Mouse (Mus musculus): ENCODE data around the gene Pdzk1ip1. TPM values are rescaled to one million over a fixed set of nuclear protein-coding genes. Genes with fewer than 3 reads are reported as not detected.
A peak's percentile ranks its signal among the peaks of the same experiment; 100 is the strongest.

Pdzk1ip1 gene
- polyA plus RNA-seq, 1 experiment from 2014 or later = 3.7 TPM

DNA sequence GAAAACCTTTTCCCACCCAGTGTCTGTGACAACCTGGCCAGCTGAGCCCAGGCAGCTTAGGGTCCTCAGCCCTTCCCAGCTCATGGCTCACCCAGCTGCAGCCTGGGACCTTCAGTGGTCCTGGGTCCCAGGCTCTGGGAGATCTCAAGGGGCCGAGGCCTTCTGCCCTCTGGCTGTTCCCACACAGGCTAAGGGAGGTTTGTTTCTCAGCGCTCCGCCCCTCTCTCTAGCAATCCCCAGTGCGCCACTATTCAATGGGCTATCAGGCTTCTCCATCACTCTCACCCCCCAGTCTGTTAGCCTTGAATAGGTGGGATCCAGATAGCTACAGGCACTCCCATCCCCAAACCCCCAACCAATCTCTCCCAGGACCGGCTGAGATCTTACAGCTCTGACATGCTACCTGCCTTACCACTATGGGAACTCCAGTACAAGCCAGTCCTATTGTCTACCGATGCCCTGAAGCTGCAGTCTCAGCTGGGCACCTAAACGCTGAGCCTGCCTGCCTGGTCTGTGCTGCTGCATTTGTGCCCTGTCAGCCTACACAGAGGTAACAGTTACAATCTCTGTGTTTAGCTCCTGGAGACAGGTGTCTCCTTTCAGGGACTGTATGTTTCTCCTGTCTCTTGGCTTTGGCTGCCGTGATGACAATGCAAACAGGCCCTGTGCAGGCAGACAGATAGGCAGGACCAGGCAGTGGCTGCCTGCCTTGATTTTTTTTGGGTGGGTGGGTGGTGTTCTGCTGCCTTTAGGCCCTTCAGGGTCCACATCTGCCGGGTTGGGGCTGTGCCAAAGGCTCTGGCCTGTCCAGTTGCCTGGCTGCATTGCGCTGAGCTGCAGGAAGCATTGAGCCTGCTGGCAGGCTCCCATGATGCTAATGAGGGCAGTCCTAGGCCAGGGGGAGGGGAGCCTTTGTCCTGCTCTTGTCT lies 9.4 kb upstream of the Pdzk1ip1 start:
- peak; percentile 84 for ATAC-seq (ENCODE audit: low FRiP score, low read depth)
- Histone ChIP-seq H3K4me2 (no peak overlapping the region), H3K36me3 (no peaks in the 10 kb centered on the region), H3K4me1 (replicated peaks) (peaks cover 17% of the 10 kb centered on the region), H3K4me3 (no peak overlapping the region), H3K9me3 (no peaks in the 10 kb centered on the region), H3K27me3 (0 out of 2 replicates have a peak, but pooled peaks cover 4% of the 10 kb centered on the region), H3K27ac (replicated peaks) (no peak overlapping the region), H3K9ac (no peak overlapping the region)
- WGBS = 10% methylated on average over 10 of the region's 10 CpGs

DNA sequence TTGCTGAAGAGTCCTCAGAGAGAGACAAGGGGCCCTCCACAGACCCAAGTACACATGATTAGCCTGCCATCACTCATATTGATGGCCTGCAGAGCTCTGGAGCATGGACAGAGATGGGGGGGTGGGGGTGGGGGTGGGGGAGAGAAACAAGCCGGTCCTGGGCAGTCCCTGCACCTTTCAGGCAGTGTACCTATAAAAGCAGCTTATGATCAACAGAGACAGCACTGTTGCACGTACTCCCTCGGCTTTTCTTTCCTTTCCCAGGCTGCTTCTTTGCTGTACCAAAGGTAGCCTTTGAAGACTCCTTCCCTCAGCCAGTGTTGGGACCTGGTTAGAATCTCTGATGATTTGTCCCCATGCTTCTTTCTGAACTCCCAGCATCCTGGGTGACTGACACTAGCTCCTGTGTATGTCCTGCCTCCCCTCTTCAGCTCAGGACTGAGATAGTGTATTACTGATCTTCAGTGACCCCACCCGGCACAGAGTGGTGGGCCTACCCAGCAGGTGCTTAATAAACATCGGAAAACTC lies 8.6 kb upstream of the Pdzk1ip1 start:
- peaks cover 17% of the 10 kb centered on the region for H3K4me1 ChIP-seq (replicated peaks)
- no peak overlapping the region for H3K27ac ChIP-seq (replicated peaks)
- H3K9ac ChIP-seq = no peak overlapping the region
- 9% methylated on average over 5 of the region's 5 CpGs for WGBS
- ATAC-seq (ENCODE audit: low FRiP score, low read depth) = 0 out of 2 replicates have a peak, but pooled peaks have one; percentile 11
- H3K4me3 ChIP-seq = no peak overlapping the region
- H3K36me3 ChIP-seq = no peaks in the 10 kb centered on the region
- 0 out of 2 replicates have a peak, but pooled peaks cover 6% of the 10 kb centered on the region for H3K27me3 ChIP-seq
- H3K9me3 ChIP-seq = no peaks in the 10 kb centered on the region
- H3K4me2 ChIP-seq = no peak overlapping the region

DNA sequence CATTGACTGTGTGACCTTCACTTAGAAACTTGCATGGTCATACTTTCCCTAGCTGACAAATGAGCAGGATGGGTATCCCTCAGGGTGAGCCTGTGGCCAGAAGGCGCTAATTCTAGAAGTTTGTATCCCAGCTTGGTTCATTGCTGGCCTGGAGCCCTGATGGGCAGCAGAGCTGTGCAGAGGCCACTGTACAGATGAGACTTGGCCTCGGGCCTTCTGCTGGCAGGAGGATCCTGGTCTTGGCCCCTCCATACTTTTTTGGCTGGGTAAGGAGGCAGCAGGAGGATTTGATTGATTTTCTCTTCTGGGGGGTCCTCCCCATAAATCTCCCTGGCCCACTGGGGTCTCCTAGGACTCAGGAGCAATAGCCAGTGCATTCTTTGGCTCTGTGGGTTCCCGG lies 5.5 kb upstream of the Pdzk1ip1 start:
- 68% methylated on average over 3 of the region's 3 CpGs for WGBS
- no peaks in the 10 kb centered on the region for H3K36me3 ChIP-seq
- no peak for ATAC-seq (ENCODE audit: low FRiP score, low read depth)
- no peak overlapping the region for H3K4me3 ChIP-seq
- H3K27me3 ChIP-seq = peaks cover 6% of the 10 kb centered on the region; the same call in 1 of the 2 replicates
- no peak overlapping the region for H3K27ac ChIP-seq (replicated peaks)
- H3K9ac ChIP-seq = no peak overlapping the region
- peaks cover 17% of the 10 kb centered on the region for H3K4me1 ChIP-seq (replicated peaks)
- no peaks in the 10 kb centered on the region for H3K9me3 ChIP-seq
- H3K4me2 ChIP-seq = no peak overlapping the region

DNA sequence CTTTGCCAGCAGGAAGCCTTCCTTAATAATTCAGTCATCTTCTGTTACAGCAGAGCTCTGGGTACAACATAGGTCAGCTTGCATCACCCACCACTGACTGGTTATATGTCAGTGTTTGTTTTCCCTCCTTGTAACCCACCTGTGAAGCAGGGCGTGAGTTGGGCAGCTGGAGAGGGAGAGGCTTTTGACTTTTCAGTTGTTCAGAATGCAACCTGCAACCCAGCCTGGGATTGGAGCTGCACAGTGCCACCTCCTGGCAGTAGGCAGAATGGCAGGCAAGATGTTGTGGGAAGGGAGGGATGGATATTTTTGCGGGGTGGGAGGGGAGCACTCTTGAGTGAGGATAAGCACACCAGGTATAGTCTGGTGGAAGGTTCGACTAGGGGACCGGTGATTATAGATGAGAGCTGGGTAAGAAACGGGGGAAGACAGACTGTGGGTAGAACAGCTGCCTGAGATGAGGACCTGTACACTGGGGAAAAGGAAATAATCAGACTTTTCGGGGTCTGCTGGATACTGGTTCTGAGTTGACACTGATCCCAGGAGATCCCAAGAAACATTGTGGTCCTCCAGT lies 2.9 kb upstream of the Pdzk1ip1 start:
- Histone ChIP-seq H3K4me2 (no peak overlapping the region), H3K27me3 (peaks cover 13% of the 10 kb centered on the region; the same call in 1 of the 2 replicates), H3K27ac (replicated peaks) (no peak overlapping the region), H3K9ac (no peak overlapping the region), H3K4me1 (replicated peaks) (no peaks in the 10 kb centered on the region), H3K36me3 (no peaks in the 10 kb centered on the region), H3K4me3 (no peak overlapping the region), H3K9me3 (no peaks in the 10 kb centered on the region)
- ATAC-seq (ENCODE audit: low FRiP score, low read depth) = no peak
- 19% methylated on average over 6 of the region's 6 CpGs for WGBS

- Histone ChIP-seq H3K27ac (replicated peaks) (no peak overlapping the region), H3K9ac (no peak overlapping the region), H3K4me3 (no peak overlapping the region), H3K4me1 (replicated peaks) (no peaks in the 10 kb centered on the region), H3K27me3 (peaks cover 11% of the 10 kb centered on the region; the same call in 1 of the 2 replicates), H3K4me2 (no peak overlapping the region), H3K9me3 (no peaks in the 10 kb centered on the region), H3K36me3 (no peaks in the 10 kb centered on the region)
- no peak for ATAC-seq (ENCODE audit: low FRiP score, low read depth)
- 77% methylated on average over 4 of the region's 4 CpGs for WGBS
Measured at GRCm38 (mm10) chr4:115086257-115086656, 2.3 kb upstream of the Pdzk1ip1 start.

DNA sequence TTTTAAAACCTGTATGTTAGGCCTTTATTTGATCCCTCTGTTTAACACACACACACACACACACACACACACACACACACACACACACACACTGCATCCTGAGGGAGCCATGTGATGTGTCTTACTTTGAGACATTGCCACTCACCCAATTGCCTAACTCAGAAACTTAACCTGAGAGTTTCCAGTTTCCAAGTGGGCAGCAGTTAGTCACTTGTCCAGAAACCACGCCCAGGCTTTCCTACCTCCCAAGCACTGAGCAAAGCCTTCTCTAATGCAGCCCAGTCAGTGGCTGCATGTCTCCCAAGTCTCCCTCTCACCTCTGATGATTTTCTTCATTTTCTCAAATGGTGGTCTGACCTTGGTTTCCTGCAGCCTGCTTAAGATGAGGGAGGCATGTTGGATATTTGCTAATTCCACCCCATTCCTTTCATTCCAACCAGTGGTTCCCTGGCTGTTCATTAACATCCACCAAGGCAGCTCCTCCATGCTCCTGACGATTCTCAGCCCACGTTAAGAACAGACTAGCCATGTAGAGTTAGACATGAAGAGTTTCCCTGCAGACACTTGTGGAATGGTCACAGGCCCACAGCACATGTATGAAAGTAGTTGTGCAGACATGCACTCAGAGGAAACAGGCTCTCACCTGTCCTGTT lies 1.6 kb upstream of the Pdzk1ip1 start:
- no peak overlapping the region for H3K9ac ChIP-seq
- no peak overlapping the region for H3K27ac ChIP-seq (replicated peaks)
- H3K4me3 ChIP-seq = no peak overlapping the region
- 52% methylated on average over 3 of the region's 3 CpGs for WGBS
- H3K36me3 ChIP-seq = no peaks in the 10 kb centered on the region
- no peaks in the 10 kb centered on the region for H3K4me1 ChIP-seq (replicated peaks)
- no peak for ATAC-seq (ENCODE audit: low FRiP score, low read depth)
- H3K9me3 ChIP-seq = no peaks in the 10 kb centered on the region
- no peak overlapping the region for H3K4me2 ChIP-seq
- peaks cover 9% of the 10 kb centered on the region; the same call in 1 of the 2 replicates for H3K27me3 ChIP-seq

GRCm38 (mm10) chr4:115090592-115090991 lies 2.1 kb downstream of the Pdzk1ip1 start:
- no peaks in the 10 kb centered on the region for H3K36me3 ChIP-seq
- no peak overlapping the region for H3K4me3 ChIP-seq
- no peak overlapping the region for H3K27ac ChIP-seq (replicated peaks)
- H3K9me3 ChIP-seq = no peaks in the 10 kb centered on the region
- H3K9ac ChIP-seq = no peak overlapping the region
- ATAC-seq (ENCODE audit: low FRiP score, low read depth) = no peak
- peaks cover 21% of the 10 kb centered on the region for H3K27me3 ChIP-seq
- WGBS = 65% methylated on average over 2 of the region's 2 CpGs
- no peak overlapping the region for H3K4me2 ChIP-seq
- peaks cover 3% of the 10 kb centered on the region for H3K4me1 ChIP-seq (replicated peaks)

DNA sequence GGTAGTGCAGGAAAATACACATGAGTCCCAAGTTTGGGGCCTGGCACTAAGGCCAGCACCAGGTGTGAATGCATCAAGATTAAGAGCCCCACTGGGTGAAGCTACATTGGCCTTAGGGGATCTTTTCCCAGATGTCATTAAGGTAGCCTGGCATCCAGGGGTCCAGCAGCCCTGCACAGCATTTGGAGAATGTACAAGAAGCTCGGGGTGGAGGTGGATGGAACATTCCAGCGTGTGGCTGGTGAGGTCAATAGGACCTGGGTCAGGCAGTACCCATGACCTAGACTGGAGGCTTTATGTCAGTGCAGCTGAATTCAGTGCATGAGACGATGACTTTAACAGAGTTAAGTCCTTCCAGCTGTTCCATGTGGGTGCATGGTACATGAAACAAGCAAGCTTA lies 3.3 kb downstream of the Pdzk1ip1 start:
- no peak overlapping the region for H3K4me2 ChIP-seq
- peaks cover 15% of the 10 kb centered on the region for H3K4me1 ChIP-seq (replicated peaks)
- H3K27ac ChIP-seq (replicated peaks) = no peak overlapping the region
- WGBS = 88% methylated on average over 3 of the region's 3 CpGs
- peaks cover 33% of the 10 kb centered on the region for H3K27me3 ChIP-seq
- ATAC-seq (ENCODE audit: low FRiP score, low read depth) = no peak
- no peaks in the 10 kb centered on the region for H3K36me3 ChIP-seq
- no peak overlapping the region for H3K4me3 ChIP-seq
- no peak overlapping the region for H3K9ac ChIP-seq
- no peaks in the 10 kb centered on the region for H3K9me3 ChIP-seq

- no peak for ATAC-seq (ENCODE audit: low FRiP score, low read depth)
- Histone ChIP-seq H3K9me3 (no peaks in the 10 kb centered on the region), H3K27me3 (peaks cover 36% of the 10 kb centered on the region), H3K9ac (no peak overlapping the region), H3K4me2 (no peak overlapping the region), H3K27ac (replicated peaks) (no peak overlapping the region), H3K36me3 (no peaks in the 10 kb centered on the region), H3K4me3 (no peak overlapping the region), H3K4me1 (replicated peaks) (peaks cover 19% of the 10 kb centered on the region)
- 79% methylated on average over 4 of the region's 4 CpGs for WGBS
Measured at GRCm38 (mm10) chr4:115093331-115093864, 4.9 kb downstream of the Pdzk1ip1 start.

DNA sequence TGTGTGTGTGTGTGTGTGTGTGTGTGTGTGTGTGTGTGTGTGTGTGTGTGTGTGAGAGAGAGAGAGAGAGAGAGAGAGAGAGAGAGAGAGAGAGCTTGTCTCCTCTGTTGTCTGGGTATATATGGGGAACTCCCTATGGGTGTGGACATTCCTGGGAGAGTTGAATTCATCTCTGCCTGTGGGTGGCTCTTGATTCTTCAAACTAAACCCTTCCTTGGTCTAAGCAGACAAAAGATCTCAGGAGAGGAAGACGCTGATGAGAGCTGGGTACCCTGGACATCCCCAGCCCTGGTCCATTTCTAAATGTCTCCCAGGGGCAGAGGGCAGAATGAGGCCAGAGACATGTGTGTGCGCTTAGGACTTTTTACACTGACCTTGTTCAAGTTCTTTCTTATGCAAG lies 5.5 kb downstream of the Pdzk1ip1 start:
- WGBS = 79% methylated on average over 2 of the region's 2 CpGs
- Histone ChIP-seq H3K27me3 (peaks cover 33% of the 10 kb centered on the region), H3K36me3 (no peaks in the 10 kb centered on the region), H3K4me1 (replicated peaks) (peaks cover 19% of the 10 kb centered on the region), H3K9ac (no peak overlapping the region), H3K4me3 (no peak overlapping the region), H3K9me3 (no peaks in the 10 kb centered on the region), H3K27ac (replicated peaks) (no peak overlapping the region), H3K4me2 (no peak overlapping the region)
- no peak for ATAC-seq (ENCODE audit: low FRiP score, low read depth)

DNA sequence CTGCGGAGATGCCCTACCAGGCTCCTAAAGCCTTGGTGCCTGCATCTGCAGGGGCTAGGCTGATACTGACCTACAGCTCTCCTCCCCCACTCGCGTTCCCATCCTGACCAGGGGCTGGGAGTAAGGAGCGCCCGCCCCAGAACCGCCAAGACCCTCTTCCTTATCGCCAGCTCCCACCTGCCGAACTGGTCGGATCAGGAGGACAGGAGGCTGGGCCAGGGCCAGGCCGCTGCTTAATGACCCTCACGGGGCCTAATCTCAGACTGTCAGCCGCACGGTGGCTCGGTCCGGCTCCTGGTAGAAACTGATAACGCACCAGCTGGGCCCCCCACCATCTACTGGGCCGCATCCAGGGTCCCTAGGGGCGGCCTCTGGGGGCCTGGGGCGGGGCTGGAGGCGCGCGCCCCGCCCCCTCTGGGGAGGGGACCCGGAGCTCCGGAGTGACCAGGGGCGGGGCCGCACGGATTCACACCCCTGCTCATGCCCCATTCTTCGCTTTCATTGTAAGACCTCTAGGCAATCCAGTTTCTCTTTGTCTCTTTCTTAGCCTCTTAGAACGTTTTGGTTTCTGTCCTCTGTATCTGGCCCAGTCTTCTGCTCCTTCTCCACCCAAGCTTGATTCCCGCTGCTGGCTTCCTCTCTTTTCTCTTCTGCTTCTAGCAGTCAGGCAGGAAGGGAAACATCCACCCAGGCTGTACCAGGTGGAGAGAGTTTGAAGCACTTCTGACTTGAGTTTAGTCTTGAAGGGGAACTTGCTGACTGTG lies 7.3 kb downstream of the Pdzk1ip1 start:
- Histone ChIP-seq H3K9ac (peak overlapping the region; percentile 52), H3K4me2 (peak overlapping the region; percentile 95), H3K9me3 (no peaks in the 10 kb centered on the region), H3K27ac (replicated peaks) (no peak overlapping the region), H3K27me3 (peaks cover 31% of the 10 kb centered on the region), H3K4me3 (peak overlapping the region; percentile 47), H3K36me3 (no peaks in the 10 kb centered on the region), H3K4me1 (replicated peaks) (peaks cover 19% of the 10 kb centered on the region)
- WGBS = 1% methylated on average over 31 of the region's 31 CpGs
- ATAC-seq (ENCODE audit: low FRiP score, low read depth) = peak; percentile 73

All from hindbrain, embryonic 15.5 days (tissue).